Mouse (Mus musculus) urinary bladder, adult 2 months (tissue): ENCODE data around the gene Ghsr. TPM values are rescaled to one million over a fixed set of nuclear protein-coding genes. Genes with fewer than 3 reads are reported as not detected.
"Not testable (repeated sequence)": the region's sequence is repeated elsewhere in the genome, so short reads cannot be mapped to it uniquely, and the experiment has no call there.

Experiments
- DNase-seq: peaks from one replicate; pipeline ENCODE4 v3.0.0; 2022; ENCODE audit warnings: low spot score
- polyA plus RNA-seq: library from polyadenylated mRNA; depleted of rRNA; stranded (reverse); fragments of >200 nt; gene quantifications from 2 replicates; pipeline ENCODE4 v1.2.3, GENCODE M21; 2012; rRNA removed

Ghsr gene
- not detected in 2 replicates for polyA plus RNA-seq

DNA sequence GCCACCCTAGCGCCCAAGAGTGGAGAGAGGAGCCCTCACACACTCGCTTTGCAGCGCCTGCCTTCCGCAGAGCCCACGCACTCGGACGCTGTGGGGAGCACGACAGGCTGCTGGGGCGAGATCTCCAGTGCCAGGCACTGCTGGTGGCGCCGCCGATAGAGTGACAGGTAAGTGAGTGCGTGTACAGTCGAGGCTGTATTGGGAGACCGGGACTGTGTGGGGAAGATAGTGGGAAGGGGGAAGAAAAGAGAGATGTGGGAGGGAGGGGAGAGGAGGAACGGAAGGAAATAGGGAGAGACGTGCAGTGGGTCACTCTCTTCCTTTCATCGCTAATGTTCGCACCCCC, at the start of gene Ghsr:
Gene Ghsr, plus strand, starts transcription at position 76 of the 346 bp plus-strand sequence.
- no peak for DNase-seq

DNA sequence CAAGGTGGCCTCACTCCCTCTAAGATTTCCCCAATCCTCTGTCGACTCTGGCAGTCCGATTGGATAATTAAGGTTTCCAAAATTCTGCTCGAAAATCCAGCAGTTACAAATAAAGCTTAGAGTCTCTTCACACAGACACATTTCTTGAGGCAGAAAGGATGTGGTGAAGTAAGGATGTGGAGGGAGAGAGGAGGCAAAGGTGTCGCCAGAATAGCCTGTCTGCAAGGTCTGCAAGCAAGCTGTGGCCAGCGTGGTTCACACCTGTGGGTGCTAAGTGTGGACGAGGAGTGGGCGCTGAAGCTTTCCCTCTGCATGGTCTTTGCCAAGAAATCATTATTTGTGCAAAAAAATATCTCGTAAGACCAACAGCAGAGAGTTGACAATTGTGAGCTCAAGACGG, 48.6 kb upstream of the Ghsr start:
- DNase-seq = no peak

DNA sequence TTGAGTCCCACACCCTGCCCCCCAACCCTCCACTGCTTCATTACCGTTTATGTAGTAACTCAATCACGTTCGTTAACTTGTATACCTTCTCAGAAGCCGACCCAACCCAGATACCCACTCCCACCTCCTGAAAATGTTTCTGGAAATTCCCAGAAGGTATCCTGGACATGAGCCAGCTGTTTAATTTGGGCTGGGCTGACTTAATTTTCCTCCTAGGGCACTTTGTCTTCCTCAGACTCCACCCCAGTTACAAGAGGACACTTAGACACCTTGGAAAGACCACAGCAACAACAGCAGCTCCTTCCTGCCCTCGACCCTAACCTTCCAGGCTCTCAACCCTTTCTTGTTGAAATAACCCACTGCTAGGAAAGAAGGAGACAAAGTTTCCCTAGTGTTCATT, 47.6 kb upstream of the Ghsr start:
- DNase-seq = no peak

DNA sequence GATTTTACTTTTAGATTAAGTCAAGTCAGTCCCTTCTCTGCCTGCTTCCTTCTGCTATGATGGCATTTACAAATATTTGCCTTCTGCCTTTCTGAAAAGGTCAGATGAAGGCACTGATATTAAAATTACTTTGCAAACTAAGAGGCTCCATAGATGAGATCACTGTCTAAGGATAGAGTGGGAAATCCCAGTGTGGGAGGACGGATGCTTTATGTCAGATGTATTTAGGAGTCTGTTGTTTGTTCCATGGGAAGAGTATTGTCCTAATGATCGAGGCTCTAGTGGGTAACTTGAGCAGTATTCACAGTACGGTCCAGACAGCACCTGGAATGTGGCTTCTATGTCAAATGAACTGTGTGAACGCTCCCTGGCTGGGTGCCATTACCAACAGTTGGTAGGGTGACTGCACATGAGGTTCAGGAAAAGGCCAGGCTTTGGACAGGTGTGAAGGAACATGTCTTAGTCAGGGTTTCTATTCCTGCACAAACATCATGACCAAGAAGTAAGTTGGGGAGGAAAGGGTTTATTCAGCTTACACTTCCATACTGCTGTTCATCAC, 44.4 kb upstream of the Ghsr start:
- DNase-seq = no peak

DNA sequence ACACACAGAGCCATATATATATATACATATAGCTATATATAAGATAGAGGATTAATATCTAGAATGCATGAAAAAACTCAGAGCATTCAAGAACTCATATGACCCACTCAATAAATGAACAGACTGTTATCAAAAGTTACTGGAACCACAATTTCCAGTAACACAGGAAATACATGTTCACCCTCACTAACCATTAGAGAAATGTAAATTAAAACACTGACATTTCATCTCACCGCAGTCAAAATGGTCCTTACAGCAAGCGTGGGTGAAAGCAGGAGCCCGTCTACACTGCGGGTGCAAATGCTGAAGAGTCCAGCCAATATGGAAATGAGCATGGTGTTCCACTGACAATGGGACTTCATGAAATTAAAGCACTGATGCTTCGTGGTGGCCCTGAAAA, 40.4 kb upstream of the Ghsr start:
- DNase-seq = no peak

DNA sequence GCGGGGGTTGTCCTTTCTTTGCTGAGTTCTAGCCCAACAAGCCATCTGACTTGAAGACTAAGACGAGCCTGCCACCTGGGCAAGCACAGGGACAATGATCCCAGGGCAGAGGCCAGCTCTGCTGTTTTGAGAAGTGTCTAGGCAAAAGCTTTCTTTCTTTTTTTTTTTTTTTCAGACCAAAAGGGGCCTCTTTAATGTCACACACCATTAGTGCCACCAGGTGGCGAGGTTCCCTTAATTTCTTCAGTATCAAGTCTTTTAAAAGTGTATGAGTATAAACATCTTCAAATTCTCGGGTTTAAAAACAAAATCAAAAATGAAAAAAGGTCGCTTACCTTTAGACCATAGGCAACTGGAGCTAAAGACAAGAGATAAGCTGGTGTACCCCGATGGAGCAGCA, 32.7 kb upstream of the Ghsr start:
- DNase-seq = no peak

DNA sequence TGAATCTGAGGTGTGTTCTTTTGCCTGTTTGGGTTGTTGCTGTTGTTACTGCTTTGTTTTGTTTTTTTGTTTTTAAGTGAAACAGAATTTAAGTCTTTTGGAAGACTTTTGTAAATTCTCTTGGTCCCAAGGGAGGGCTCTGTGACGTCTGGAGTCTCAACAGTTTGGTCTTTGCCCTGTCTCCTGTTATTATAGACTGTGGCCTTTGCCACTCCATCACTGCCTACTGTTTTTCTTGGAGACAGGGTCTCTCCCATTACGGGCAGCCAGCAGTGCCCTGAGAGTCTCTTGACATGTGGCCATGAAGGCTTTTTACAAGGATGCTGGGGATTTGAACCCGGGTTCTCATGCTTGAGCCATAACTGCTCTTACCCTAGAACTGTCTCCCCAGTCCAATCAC, 32.3 kb upstream of the Ghsr start:
- DNase-seq = no peak

DNA sequence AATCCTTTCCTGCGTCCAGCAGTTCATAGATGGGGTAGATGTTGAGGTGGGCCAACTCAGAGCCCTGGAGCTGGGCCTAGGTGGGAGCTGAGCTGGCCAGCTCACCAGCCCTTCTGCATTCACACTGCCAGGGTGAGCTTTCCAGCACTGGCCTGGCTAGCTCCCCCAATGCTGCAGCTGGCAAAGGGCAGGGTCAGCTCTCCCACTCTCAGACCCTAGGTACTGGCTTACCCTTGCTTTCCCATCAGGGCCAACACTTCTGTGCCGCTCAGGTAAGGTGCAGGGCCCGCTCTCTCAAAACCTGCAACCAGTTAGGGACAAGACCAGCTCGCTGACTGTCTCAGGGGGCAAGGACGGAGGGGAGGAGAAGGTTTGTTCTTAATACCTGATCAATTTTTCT, 30.4 kb upstream of the Ghsr start:
- DNase-seq = no peak

DNA sequence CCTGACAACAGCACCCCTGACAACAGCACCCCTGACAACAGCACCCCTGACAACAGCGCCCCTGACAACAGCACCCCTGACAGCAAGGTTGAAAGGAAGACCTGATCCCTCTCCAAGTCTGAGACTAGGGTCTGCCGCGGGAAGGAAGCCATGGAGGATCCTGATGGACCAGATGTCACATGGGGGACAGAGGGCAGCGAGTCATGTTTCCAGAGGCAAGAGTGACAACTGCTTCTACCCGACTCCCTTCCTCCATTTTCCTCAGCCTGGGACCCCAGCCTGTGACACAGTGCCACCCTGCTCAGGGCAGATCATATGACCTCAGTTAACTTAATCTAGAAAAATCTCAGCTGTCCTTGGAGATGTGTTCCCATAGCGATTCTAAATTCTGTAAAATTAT, 28.7 kb upstream of the Ghsr start:
- DNase-seq = no peak

DNA sequence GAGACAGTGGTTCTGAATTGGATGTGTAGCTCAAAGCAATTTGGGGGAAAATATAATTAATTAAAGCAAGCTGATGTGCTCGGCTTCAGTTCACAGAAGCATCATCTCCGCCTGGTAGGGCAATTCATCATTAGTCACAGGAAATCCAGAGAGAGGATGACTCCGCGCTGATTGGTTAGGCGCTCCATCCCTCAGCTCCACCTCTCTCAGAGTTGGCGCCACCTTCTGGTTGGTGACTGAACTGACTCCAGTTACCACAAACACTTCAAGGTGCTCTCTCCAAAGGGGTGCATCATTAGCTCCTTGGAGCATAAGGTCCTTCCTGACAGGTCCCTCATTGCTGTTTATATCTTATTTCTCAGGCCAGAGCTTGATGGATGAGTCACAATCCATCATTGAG, 25.6 kb upstream of the Ghsr start:
- no peak for DNase-seq

DNA sequence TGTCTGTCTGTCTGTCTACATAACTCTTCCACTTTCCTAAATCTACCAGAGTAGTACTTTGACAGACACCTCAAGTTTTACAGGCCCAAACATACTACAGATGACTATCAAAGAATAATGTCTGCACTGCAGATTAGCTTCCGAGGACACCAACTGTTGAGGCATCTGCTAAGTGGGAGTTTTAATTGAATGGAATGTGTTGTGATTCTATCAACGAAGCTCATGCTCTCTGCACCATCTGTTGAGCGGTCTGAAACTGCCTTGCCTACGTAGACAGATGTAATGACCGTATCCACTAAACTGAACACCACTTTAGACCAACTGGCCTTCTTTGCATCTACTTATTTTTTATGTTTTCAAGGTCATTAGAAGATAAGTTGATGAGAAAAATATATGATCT, 22.7 kb upstream of the Ghsr start:
- DNase-seq = no peak

DNA sequence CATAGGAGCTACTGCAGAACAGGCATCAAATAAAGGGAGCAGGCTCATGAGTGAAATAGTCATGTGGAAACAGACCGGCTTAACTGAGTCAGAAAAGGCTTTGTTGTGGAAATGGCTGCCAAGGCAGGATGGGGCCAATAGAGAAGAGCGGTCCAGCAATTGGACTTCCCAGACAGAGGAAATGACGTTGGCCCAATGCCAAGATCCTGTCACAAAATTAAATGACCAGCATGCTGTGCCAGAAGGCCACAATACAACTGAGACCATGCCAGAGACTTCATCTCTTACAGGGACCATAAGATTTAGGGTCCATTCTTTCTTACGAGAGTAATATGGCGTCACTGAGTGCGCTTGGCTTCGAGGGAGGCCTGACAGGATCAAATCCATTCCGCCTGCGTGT, 20.0 kb upstream of the Ghsr start:
- no peak for DNase-seq

DNA sequence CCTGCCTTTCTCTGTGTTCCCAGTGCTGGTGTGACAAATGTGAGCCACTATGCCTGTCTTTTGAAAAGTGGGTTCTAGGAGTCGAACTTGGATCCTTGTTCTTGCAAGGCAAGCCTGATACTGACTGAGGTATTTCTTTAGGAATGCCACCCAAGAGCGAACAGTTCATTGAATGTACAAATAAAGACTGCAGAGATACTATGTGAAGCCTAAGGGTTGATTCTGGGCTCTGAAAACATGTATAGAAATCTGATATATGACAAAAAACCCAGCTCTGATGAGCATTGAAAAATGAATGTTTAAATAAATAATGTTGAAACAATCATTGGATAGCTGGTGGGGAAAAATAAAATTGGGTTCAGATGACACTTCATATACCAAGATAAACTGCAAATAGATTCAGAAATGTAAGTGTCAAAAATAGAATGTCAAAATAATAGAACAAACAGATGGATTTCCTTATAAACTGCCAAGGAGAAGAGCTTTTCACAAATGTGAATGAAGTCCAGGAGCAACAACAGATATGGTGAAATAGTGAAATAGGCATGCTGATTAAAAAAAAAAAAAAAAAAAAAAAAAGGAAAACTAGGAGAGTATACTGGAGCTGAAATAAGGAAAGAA, 11.9 kb upstream of the Ghsr start:
- DNase-seq = no peak

DNA sequence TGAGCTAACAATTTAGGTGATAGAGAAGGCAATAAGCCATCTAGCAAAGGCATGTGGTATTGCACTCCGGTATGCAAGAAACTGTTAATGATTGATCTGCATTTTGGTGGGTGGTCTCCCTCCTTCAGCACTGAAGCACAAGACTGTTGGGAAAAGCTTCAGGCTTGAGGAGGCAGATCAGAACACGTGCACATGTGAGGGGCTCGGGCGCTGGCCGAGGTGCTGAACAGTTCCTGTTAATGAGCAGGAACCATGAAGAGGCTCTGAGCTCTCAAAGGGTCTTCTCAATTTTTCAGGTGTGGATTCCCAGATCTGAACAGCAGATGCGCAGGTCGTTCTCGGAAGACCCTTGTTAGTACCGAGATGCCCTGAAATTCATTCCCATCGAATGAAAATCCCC, 1.0 kb upstream of the Ghsr start:
- DNase-seq = no peak

DNA sequence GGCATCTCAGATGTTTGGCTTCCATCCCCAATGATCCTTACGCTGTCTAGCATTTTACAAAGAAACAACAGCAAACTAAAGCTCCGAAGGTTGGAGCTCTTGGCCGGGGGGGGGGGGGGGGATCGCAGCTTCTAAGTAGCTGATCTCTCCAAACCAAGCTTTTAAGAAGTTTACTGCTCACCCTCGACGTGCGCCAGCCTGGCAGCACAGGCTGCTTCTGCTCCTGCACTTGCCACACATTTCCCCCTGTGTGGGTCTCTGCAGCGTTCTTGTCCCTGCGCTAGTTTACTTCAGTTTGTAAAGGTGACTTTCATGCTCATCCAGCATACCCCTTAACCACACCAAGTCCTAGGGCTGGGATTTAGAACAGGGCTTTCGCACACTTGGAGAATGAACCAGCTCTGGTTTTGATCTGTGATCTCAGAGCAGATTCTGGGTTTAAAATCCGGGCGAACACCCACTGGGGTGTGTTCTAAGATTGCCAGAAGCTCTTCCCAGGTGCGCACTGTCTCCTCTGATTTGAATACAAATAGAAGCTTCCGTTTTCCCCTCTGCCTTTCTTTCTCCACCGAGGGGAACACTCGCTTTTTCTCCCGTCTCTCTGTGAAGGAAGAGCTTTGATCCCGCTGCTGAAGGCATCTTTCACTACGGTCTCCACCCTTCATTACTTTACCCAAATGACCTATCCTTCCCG, 422 bp upstream of the Ghsr start:
- no peak for DNase-seq

DNA sequence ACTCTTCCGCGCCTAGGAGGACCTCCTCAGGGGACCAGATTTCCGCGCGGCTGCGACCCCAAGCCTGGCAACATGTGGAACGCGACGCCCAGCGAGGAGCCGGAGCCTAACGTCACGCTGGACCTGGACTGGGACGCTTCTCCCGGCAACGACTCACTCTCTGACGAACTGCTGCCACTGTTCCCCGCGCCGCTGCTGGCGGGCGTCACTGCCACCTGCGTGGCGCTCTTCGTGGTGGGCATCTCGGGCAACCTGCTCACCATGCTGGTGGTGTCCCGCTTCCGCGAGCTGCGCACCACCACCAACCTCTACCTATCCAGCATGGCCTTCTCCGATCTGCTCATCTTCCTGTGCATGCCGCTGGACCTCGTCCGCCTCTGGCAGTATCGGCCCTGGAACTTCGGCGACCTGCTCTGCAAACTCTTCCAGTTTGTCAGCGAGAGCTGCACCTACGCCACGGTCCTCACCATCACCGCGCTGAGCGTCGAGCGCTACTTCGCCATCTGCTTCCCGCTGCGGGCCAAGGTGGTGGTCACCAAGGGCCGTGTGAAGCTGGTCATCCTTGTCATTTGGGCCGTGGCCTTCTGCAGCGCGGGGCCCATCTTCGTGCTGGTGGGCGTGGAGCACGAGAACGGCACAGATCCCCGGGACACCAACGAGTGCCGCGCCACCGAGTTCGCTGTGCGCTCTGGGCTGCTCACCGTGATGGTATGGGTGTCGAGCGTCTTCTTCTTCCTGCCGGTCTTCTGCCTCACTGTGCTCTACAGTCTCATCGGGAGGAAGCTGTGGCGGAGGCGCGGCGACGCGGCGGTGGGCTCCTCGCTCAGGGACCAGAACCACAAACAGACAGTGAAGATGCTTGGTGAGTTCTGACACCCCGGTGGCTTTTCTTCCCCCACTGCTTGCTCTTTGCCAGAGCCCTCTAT, 837 bp downstream of the Ghsr start:
- no peak for DNase-seq

DNA sequence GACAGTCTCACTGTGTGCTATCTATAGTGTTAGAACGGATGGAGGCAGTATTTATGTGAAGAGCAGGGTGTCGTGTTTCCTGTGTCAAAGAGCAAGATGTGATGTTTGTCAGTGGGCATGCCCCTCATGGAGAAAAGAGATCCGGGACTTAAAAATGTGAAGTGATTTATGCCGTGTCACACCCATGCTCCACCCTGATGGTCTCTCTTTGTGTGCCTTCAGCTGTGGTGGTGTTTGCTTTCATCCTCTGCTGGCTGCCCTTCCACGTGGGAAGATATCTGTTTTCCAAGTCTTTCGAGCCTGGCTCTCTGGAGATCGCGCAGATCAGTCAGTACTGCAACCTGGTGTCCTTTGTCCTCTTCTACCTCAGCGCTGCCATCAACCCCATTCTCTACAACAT, 3.2 kb downstream of the Ghsr start:
- DNase-seq = no peak

DNA sequence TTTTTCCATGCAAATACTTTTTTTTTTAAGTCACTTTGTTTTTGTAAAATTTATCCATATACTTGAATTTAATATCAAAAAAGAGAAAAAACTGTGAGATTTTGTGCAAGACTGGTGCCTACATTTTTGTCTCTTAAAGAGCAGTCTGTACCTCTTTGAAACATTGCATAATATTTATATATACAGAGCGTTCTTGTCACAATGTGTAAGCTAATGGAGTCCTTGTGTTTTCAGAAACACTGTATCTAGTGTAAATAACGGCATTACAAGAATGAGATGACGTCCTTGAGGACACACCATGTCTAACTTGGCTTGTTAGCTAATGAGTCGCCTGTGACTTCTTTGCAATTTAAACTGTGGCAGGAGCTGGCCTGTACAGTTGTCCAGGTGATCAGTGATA, 6.8 kb downstream of the Ghsr start:
- no peak for DNase-seq

DNA sequence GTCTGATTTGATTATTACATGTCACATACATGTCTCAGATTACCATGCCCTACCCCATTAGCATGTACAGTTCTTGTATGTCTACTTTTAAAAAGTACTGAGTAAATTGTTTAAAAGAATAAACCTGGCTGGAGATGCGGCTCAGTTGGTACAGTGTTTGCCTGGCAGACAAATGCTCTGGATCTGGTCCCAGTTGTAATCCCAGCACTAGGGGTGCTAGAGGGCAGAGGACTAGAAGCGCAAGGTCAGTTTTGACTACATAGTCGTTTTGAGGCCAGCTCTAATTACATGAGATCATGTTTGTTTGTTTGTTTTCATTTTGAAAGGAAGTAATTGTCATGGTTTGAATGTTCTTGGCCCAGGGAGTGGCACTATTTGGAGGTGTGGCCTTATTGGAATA, 13.7 kb downstream of the Ghsr start:
- DNase-seq = no peak

DNA sequence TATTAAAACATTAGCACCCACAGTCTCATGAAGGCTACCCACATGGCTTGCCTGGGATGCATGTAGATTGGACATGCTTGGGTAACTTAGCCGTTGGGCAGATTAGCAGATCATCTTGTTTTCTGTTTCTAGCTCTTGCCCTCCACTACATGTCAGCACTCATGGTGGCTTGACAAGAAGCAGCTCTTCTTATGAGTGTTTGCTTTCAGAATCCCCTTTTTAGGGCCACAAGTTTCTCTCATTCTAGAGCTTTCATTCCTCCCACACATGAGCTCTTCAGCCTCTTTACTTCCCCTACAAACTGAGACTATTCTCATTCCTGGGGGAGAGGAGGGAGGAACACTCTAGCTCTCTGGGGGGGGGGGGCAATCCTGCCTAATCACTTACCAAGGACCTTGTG, 18.8 kb downstream of the Ghsr start:
- DNase-seq = no peak

DNA sequence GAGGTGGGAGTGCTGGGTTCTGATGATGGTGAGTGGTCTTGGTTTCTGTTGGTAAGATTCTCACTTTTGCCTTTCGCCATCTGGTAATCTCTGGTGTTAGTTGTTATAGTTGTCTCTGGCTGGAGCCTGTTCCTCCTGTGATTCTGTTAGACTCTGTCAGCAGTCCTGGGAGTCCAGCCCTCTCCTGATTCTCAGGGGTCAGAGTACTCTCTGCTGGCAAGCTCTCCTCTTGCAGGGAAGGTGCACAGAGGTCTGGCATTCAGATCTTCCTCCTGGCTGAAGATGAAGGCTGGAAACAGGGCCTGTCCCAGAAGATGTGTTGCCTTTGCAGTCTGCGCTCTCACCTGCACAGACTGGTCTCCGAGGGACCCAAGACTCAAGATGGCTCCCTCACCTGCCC, 29.8 kb downstream of the Ghsr start:
- DNase-seq = not testable (repeated sequence)

DNA sequence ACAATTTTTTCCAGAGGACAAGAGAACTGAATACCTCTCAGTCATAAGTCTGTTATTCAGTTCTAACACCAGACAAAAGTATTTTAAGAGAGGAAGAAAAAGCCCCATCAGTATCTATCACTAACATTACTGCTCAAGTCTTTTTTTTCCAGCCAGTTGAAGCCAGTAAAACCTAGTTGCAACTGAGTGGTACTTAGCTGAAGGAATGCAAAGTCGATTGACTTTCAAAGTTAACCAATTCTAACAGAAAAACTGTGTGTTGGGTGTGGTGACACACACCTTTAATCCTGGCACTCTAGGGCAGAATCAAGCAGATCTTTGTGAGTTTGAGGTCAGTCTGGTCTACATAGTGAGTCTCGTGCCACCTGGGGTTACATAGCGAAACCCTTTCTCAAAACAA, 35.3 kb downstream of the Ghsr start:
- DNase-seq = no peak

DNA sequence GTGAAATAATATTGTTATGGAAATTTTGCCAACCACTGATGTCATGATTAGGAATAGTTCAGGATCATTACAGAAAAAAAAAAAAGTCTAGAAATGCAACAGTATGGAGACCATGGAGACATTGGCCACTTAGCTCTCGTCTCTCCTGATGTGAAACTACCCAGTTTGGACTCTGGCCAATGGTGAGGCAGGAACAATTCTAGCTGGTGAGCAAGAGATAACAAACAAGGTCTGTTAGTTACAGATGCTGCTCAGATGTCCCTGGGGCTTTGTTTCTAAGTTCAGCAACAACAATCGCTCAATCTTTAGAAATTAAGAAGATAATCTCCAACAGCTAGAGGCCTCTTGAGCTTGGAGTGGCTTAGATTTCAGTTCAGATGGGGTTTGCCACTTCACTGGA, 37.4 kb downstream of the Ghsr start:
- DNase-seq = no peak
